Mouse (Mus musculus): Measurements from ENCODE around the gene Lrig2. TPM values are rescaled to one million over a fixed set of nuclear protein-coding genes. Genes with fewer than 3 reads are reported as not detected.

Lrig2 gene
- polyA plus RNA-seq, 1 experiment from 2014 or later, result 9.1 TPM

- H3K9ac ChIP-seq (ENCODE audit: low read depth, low read length), result no peak overlapping the region
- H3K4me3 ChIP-seq (ENCODE audit: low read length), result no peak overlapping the region
- H3K36me3 ChIP-seq (ENCODE audit: control insufficient read depth, insufficient read depth, low read length), result no peaks in the 10 kb centered on the region
- H3K27me3 ChIP-seq (replicated peaks; ENCODE audit: control insufficient read depth, insufficient read depth, low read length), result no peaks in the 10 kb centered on the region
- ATAC-seq, result no peak
- H3K4me1 ChIP-seq (ENCODE audit: control insufficient read depth, insufficient read depth, low read length), result no peaks in the 10 kb centered on the region
- no peaks in the 10 kb centered on the region for H3K9me3 ChIP-seq (ENCODE audit: control insufficient read depth, low read length)
- 88% methylated on average over 5 of the region's 5 CpGs for WGBS
- H3K27ac ChIP-seq (ENCODE audit: low read length), result no peak overlapping the region
- H3K4me2 ChIP-seq (ENCODE audit: low read depth, low read length), result no peak overlapping the region
These were observed 5.4 kb upstream of the Lrig2 start for GRCm38 (mm10) chr3:104517161-104517560.

- Histone ChIP-seq H3K4me3 (ENCODE audit: low read length) (no peak overlapping the region), H3K27ac (ENCODE audit: low read length) (no peak overlapping the region), H3K36me3 (ENCODE audit: control insufficient read depth, insufficient read depth, low read length) (no peaks in the 10 kb centered on the region), H3K4me1 (ENCODE audit: control insufficient read depth, insufficient read depth, low read length) (no peaks in the 10 kb centered on the region; the same call in 1 of the 2 replicates), H3K27me3 (replicated peaks; ENCODE audit: control insufficient read depth, insufficient read depth, low read length) (no peaks in the 10 kb centered on the region), H3K9ac (ENCODE audit: low read depth, low read length) (no peak overlapping the region), H3K4me2 (ENCODE audit: low read depth, low read length) (no peak overlapping the region), H3K9me3 (ENCODE audit: control insufficient read depth, low read length) (no peaks in the 10 kb centered on the region)
- no peak for ATAC-seq
- 75% methylated on average over 2 of the region's 2 CpGs for WGBS
These were observed 2.8 kb upstream of the Lrig2 start for GRCm38 (mm10) chr3:104514510-104514909.

DNA sequence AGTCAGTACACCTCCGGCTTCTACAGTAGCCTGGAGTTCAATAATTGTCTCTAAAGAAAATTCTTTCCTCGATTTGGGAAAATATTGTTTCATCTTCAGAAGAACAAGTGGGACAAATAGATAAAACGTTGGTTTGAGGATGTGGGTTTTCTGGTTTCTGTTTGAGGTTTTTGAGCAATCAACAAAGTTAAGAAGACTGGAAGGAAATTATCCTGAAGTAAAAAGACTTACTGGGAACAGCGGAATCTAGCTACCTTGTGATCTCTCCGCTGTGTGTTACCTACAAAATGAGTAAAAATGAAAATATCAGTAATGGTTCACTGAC is 668 bp upstream of the Lrig2 start:
- Histone ChIP-seq H3K9me3 (ENCODE audit: control insufficient read depth, low read length) (no peaks in the 10 kb centered on the region), H3K27ac (ENCODE audit: low read length) (peak overlapping the region; percentile 93), H3K9ac (ENCODE audit: low read depth, low read length) (peak overlapping the region; percentile 79), H3K4me2 (ENCODE audit: low read depth, low read length) (peak overlapping the region; percentile 74), H3K4me3 (ENCODE audit: low read length) (peak overlapping the region; percentile 97), H3K4me1 (ENCODE audit: control insufficient read depth, insufficient read depth, low read length) (no peaks in the 10 kb centered on the region; the same call in 1 of the 2 replicates), H3K27me3 (replicated peaks; ENCODE audit: control insufficient read depth, insufficient read depth, low read length) (no peaks in the 10 kb centered on the region), H3K36me3 (ENCODE audit: control insufficient read depth, insufficient read depth, low read length) (no peaks in the 10 kb centered on the region)
- 21% methylated on average over 5 of the region's 5 CpGs for WGBS
- ATAC-seq, result no peak

DNA sequence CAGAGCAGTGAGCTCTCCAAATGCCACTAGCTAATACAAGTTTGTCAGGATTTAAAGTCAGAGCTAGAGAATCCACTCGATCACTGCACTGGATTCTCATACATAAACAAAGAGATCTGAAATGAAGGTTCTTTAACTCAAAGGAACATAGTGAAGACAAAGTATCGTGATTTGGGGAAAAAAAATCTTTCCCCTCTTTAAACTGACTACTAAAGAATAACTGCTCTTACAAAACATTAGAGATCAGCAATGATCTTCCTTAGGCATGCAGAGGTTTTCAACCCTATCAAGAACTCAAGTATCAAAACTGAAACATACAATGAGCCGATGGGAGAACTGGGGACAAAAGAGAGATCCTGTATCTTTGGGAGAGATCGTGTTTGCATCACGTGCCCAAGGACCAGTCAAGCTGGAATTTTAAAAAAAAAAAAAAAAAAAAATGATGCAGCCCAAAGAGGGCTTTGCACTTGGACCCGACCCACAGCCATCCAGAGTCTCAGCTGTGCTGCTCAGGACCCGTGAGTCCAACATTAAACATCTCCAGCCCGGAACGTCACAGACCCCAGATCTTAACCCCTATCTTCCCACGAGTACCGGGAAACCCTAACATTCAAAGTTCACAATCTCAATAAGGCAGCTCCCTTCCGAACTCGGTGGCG is 818 bp downstream of the Lrig2 start:
- Histone ChIP-seq H3K4me2 (ENCODE audit: low read depth, low read length) (peak overlapping the region; percentile 63), H3K36me3 (ENCODE audit: control insufficient read depth, insufficient read depth, low read length) (no peaks in the 10 kb centered on the region), H3K27ac (ENCODE audit: low read length) (peak overlapping the region; percentile 94), H3K9ac (ENCODE audit: low read depth, low read length) (peak overlapping the region; percentile 93), H3K4me1 (ENCODE audit: control insufficient read depth, insufficient read depth, low read length) (no peaks in the 10 kb centered on the region; the same call in 1 of the 2 replicates), H3K4me3 (ENCODE audit: low read length) (peak overlapping the region; percentile 97), H3K9me3 (ENCODE audit: control insufficient read depth, low read length) (no peaks in the 10 kb centered on the region), H3K27me3 (replicated peaks; ENCODE audit: control insufficient read depth, insufficient read depth, low read length) (no peaks in the 10 kb centered on the region)
- ATAC-seq, result peak; percentile 18
- under 1% methylated on average over 14 of the region's 14 CpGs for WGBS

DNA sequence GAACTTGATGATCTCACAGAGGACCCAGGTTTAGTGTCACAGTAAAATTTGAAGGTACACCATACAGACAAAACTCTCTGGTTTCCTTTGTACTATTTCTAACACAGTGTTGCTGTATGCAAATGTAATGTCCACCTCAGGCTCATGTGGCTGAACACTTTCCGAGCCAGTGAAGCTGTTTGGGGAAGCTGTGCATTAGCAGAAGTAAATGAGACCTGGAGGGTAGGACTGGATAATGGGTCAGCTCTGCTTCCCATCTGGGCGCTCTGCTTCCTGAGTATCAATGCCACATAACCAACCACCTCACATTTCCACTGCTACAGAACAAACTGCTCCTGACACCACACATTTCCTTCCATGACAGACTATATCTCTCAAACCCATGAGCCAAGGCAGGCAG is 10.1 kb downstream of the Lrig2 start:
- peaks cover 4% of the 10 kb centered on the region; the same call in 1 of the 2 replicates for H3K4me1 ChIP-seq (ENCODE audit: control insufficient read depth, insufficient read depth, low read length)
- no peak overlapping the region for H3K4me2 ChIP-seq (ENCODE audit: low read depth, low read length)
- WGBS, result 90% methylated on average over 2 of the region's 2 CpGs
- H3K9me3 ChIP-seq (ENCODE audit: control insufficient read depth, low read length), result no peaks in the 10 kb centered on the region
- H3K4me3 ChIP-seq (ENCODE audit: low read length), result no peak overlapping the region
- H3K27me3 ChIP-seq (replicated peaks; ENCODE audit: control insufficient read depth, insufficient read depth, low read length), result no peaks in the 10 kb centered on the region
- no peaks in the 10 kb centered on the region for H3K36me3 ChIP-seq (ENCODE audit: control insufficient read depth, insufficient read depth, low read length)
- H3K9ac ChIP-seq (ENCODE audit: low read depth, low read length), result no peak overlapping the region
- no peak for ATAC-seq
- no peak overlapping the region for H3K27ac ChIP-seq (ENCODE audit: low read length)

DNA sequence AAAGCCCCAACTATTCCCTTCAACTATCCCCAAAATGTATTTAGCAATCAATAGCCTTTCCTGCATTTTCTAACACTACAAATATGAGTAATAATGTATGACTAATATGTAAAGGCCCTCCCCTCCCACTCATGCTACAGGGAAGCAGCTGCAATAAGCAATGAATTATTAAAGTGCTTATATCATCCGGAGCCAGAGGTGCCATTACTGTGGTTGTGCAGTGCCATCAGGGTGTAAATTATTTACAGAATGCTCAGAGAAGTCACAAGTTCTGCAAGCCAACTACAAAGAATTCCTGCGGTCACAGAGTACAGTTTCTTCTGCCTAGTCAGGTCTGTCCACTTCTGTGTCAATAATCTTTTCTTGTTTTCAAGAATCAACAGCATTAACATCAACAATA is 10.8 kb downstream of the Lrig2 start:
- no peaks in the 10 kb centered on the region for H3K36me3 ChIP-seq (ENCODE audit: control insufficient read depth, insufficient read depth, low read length)
- H3K27me3 ChIP-seq (replicated peaks; ENCODE audit: control insufficient read depth, insufficient read depth, low read length), result no peaks in the 10 kb centered on the region
- H3K9ac ChIP-seq (ENCODE audit: low read depth, low read length), result no peak overlapping the region
- H3K4me1 ChIP-seq (ENCODE audit: control insufficient read depth, insufficient read depth, low read length), result peaks cover 4% of the 10 kb centered on the region; the same call in 1 of the 2 replicates
- no peak overlapping the region for H3K4me2 ChIP-seq (ENCODE audit: low read depth, low read length)
- ATAC-seq, result peak; percentile 74
- H3K27ac ChIP-seq (ENCODE audit: low read length), result no peak overlapping the region
- H3K9me3 ChIP-seq (ENCODE audit: control insufficient read depth, low read length), result no peaks in the 10 kb centered on the region
- 39% methylated on average over 2 of the region's 2 CpGs for whole genome bisulfite sequencing
- no peak overlapping the region for H3K4me3 ChIP-seq (ENCODE audit: low read length)

- H3K4me1 ChIP-seq (ENCODE audit: control insufficient read depth, insufficient read depth, low read length), result no peaks in the 10 kb centered on the region
- H3K9me3 ChIP-seq (ENCODE audit: control insufficient read depth, low read length), result no peaks in the 10 kb centered on the region
- no peak for ATAC-seq
- no peak overlapping the region for H3K9ac ChIP-seq (ENCODE audit: low read depth, low read length)
- H3K27ac ChIP-seq (ENCODE audit: low read length), result no peak overlapping the region
- H3K4me3 ChIP-seq (ENCODE audit: low read length), result no peak overlapping the region
- H3K4me2 ChIP-seq (ENCODE audit: low read depth, low read length), result no peak overlapping the region
- WGBS, result 91% methylated on average over 4 of the region's 4 CpGs
- 0 out of 2 replicates have a peak, but pooled peaks cover 5% of the 10 kb centered on the region for H3K36me3 ChIP-seq (ENCODE audit: control insufficient read depth, insufficient read depth, low read length)
- no peaks in the 10 kb centered on the region for H3K27me3 ChIP-seq (replicated peaks; ENCODE audit: control insufficient read depth, insufficient read depth, low read length)
These were observed 15.5 kb downstream of the Lrig2 start for GRCm38 (mm10) chr3:104496176-104496575.

DNA sequence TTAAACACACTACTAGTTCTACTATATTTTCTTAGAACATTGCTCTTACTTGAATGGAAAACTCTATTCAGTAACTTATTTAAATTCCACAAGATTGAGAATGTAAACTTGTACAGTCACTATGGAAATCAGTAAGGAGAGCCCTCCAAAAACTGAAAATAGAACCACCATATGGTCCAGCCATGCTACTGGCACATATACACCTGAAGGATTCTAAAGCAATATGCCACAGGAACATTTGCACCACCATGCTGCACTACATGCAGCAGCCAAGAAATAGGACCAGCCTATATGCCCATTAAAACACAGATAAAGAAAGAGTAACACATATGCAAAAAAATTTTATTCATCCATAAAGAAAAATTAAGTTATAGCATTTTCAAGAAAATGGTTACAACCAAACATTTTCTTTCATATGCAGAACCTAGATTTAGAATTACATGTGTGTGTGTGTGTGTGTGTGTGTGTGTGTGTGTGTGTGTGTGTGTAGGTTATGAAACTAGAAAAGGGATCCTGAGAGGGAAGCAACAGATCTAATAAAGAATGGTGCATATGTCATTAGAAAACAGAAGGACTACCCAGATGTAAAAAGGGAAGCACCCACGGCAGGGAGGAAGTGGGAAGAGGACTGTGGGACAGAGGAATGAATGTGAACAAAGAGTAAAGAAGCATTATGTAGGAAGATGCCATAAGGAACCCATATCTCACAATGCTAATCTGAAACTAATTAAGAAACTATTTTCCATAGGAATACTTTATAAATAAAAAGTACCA is 30.6 kb downstream of the Lrig2 start:
- 0 out of 2 replicates have a peak, but pooled peaks cover 3% of the 10 kb centered on the region for H3K36me3 ChIP-seq (ENCODE audit: control insufficient read depth, insufficient read depth, low read length)
- H3K9ac ChIP-seq (ENCODE audit: low read depth, low read length), result no peak overlapping the region
- ATAC-seq, result no peak
- no peaks in the 10 kb centered on the region for H3K27me3 ChIP-seq (replicated peaks; ENCODE audit: control insufficient read depth, insufficient read depth, low read length)
- H3K4me3 ChIP-seq (ENCODE audit: low read length), result no peak overlapping the region
- 87% methylated on average over 1 of the region's 1 CpGs for WGBS
- no peak overlapping the region for H3K4me2 ChIP-seq (ENCODE audit: low read depth, low read length)
- H3K27ac ChIP-seq (ENCODE audit: low read length), result no peak overlapping the region
- no peaks in the 10 kb centered on the region for H3K9me3 ChIP-seq (ENCODE audit: control insufficient read depth, low read length)
- H3K4me1 ChIP-seq (ENCODE audit: control insufficient read depth, insufficient read depth, low read length), result no peaks in the 10 kb centered on the region

- no peaks in the 10 kb centered on the region for H3K9me3 ChIP-seq (ENCODE audit: control insufficient read depth, low read length)
- WGBS, result 100% methylated on average over 1 of the region's 1 CpGs
- H3K4me1 ChIP-seq (ENCODE audit: control insufficient read depth, insufficient read depth, low read length), result no peaks in the 10 kb centered on the region
- ATAC-seq, result no peak
- H3K9ac ChIP-seq (ENCODE audit: low read depth, low read length), result no peak overlapping the region
- H3K4me2 ChIP-seq (ENCODE audit: low read depth, low read length), result no peak overlapping the region
- H3K36me3 ChIP-seq (ENCODE audit: control insufficient read depth, insufficient read depth, low read length), result 0 out of 2 replicates have a peak, but pooled peaks cover 3% of the 10 kb centered on the region
- H3K27ac ChIP-seq (ENCODE audit: low read length), result no peak overlapping the region
- H3K27me3 ChIP-seq (replicated peaks; ENCODE audit: control insufficient read depth, insufficient read depth, low read length), result no peaks in the 10 kb centered on the region
- no peak overlapping the region for H3K4me3 ChIP-seq (ENCODE audit: low read length)
These were observed 33.7 kb downstream of the Lrig2 start for GRCm38 (mm10) chr3:104478056-104478455.
